Mouse (Mus musculus): ENCODE measurements around the gene Ankrd63. TPM values are rescaled to one million over a fixed set of nuclear protein-coding genes. Genes with fewer than 3 reads are reported as not detected.

Gene Ankrd63
- total and polyA plus RNA-seq, 2 experiments from 2014 or later = 0.62 to 1.1 TPM

DNA sequence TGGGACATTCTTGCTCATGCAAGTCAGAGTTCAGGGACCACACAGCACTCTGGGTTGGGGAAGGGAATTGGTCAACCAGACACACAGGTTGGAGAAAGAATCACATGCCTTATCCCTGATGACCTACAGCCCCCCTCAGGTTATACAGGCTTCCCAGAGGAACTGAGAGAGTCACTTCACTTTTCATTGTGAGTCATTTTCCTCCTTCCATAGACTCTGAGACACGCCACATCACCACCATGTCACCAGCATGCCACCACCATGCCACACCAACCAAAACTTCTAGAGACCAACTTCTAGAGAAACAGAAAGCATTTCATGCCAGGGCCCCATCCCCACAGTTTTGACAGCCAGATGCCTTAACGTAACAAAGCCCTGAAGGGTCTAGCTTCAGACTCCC lies 23.1 kb upstream of the Ankrd63 start:
- WGBS = 84% methylated on average over 2 of the region's 2 CpGs
- no peak for DNase-seq
- no peak for TF ChIP-seq CTCF (IDR thresholded peaks at IDR 0.05; ENCODE audit: low read depth)
- no peaks in the 10 kb centered on the region for H3K9me3 ChIP-seq (ENCODE audit: low read length)
- H3K4me3 ChIP-seq (ENCODE audit: low read depth, low read length) = no peak overlapping the region
- no peak for ATAC-seq
- peaks cover 3% of the 10 kb centered on the region; the same call in 1 of the 2 replicates for H3K4me1 ChIP-seq (ENCODE audit: insufficient read depth)
- no peak overlapping the region for H3K4me2 ChIP-seq (ENCODE audit: low read depth)
- H3K27me3 ChIP-seq (ENCODE audit: insufficient read depth, low read length) = no peaks in the 10 kb centered on the region
- H3K9ac ChIP-seq = no peak overlapping the region
- no peak overlapping the region for H3K27ac ChIP-seq (ENCODE audit: low read depth, low read length)
- H3K36me3 ChIP-seq (ENCODE audit: insufficient read depth) = no peaks in the 10 kb centered on the region

DNA sequence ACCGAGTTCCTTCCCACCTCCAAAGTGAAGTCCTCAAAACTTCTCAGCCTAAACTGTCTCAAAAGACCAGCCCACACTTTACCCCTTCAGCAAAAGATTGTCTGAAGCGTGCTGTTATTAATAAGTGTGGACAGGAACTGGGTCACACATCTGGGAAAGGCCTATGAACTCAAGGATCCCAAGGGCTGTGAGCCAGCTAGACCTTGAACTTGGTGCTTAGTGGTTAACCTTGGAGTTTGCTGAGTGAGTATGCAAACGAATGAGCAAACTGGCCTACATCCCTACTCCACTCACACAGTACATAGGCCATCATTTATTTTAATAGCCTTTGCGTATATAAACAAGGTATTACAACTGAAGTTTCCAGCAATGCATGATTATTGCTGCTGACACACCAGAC lies 21.7 kb upstream of the Ankrd63 start:
- 93% methylated on average over 4 of the region's 4 CpGs for WGBS
- no peaks in the 10 kb centered on the region for H3K36me3 ChIP-seq (ENCODE audit: insufficient read depth)
- no peak for DNase-seq

DNA sequence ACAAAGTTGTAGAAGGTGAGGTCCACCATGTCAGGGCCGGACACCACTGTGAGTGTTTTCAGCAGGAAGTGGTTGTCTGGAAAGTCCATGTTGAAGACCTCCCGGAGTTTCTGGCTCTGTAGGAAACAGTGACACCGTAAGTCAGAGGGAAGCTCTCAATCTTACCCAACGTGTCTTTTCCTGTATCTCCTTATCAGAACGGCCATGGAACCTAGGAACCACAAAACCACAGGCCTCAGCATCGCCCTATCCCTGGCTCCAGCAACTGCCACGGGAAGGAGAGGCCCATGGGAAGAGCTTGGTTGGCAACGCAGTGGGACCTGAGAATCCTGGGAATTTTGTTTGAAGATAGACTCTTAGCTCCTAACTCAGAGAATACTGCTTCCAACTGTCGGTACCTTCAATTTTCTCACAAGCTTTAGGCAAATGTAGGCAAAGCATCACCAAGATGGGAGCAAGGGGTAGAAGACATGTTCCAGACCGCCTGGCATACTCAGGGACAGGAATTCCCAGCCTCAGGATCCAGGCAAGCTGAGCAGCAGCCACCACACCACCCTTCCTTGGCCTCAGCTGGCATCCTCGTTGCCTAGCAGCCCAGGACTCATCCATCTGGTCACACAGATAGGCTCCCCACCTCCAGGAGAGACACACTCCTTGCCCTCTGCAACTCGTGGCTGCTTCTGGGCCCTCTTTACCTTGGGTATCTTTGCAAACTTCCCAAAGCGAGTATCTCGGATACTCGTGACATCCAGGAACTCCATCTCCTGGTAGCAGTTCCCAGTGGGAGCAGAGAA lies 20.1 kb upstream of the Ankrd63 start:
- Histone ChIP-seq H3K4me2 (ENCODE audit: low read depth) (no peak overlapping the region), H3K9ac (no peak overlapping the region), H3K27me3 (ENCODE audit: insufficient read depth, low read length) (no peaks in the 10 kb centered on the region), H3K36me3 (ENCODE audit: insufficient read depth) (no peaks in the 10 kb centered on the region), H3K27ac (ENCODE audit: low read depth, low read length) (no peak overlapping the region), H3K4me1 (ENCODE audit: insufficient read depth) (no peaks in the 10 kb centered on the region), H3K4me3 (ENCODE audit: low read depth, low read length) (no peak overlapping the region), H3K9me3 (ENCODE audit: low read length) (no peaks in the 10 kb centered on the region)
- ATAC-seq (no peak), DNase-seq (no peak)
- TF ChIP-seq CTCF (IDR thresholded peaks at IDR 0.05; ENCODE audit: low read depth) = no peak
- 83% methylated on average over 15 of the region's 15 CpGs for WGBS

More for the DNA sequence above, 21.7 kb upstream of the Ankrd63 start:
- TF ChIP-seq CTCF (IDR thresholded peaks at IDR 0.05; ENCODE audit: low read depth) = no peak
- no peak overlapping the region for H3K27ac ChIP-seq (ENCODE audit: low read depth, low read length)
- no peak overlapping the region for H3K9ac ChIP-seq
- no peak overlapping the region for H3K4me2 ChIP-seq (ENCODE audit: low read depth)
- no peaks in the 10 kb centered on the region for H3K27me3 ChIP-seq (ENCODE audit: insufficient read depth, low read length)
- no peak for ATAC-seq
- H3K9me3 ChIP-seq (ENCODE audit: low read length) = no peaks in the 10 kb centered on the region
- peaks cover 2% of the 10 kb centered on the region; the same call in 1 of the 2 replicates for H3K4me1 ChIP-seq (ENCODE audit: insufficient read depth)
- H3K4me3 ChIP-seq (ENCODE audit: low read depth, low read length) = no peak overlapping the region

DNA sequence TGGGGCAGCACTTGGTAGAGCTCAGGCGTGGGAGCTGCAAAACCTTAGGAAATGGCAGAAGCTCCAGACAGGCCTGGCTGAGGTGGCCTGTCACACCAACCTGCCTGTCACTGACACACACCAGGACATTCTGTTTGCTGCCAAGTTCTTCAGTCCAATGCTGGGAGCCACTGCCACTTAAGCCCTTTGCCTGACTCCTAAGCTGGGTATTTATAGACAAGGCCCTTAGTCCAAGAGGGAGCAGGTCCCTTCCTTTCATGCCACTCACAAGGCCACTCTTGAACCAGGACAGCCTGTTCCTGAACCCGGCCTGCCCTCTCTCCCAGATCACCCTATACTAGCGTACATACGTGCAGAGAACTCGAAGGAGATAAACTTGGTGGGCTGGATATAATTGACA lies 12.9 kb upstream of the Ankrd63 start:
- peaks cover 14% of the 10 kb centered on the region for H3K4me1 ChIP-seq (ENCODE audit: insufficient read depth)
- TF ChIP-seq CTCF (IDR thresholded peaks at IDR 0.05; ENCODE audit: low read depth) = no peak
- H3K27me3 ChIP-seq (ENCODE audit: insufficient read depth, low read length) = no peaks in the 10 kb centered on the region
- H3K27ac ChIP-seq (ENCODE audit: low read depth, low read length) = no peak overlapping the region
- 85% methylated on average over 5 of the region's 5 CpGs for WGBS
- no peak overlapping the region for H3K4me2 ChIP-seq (ENCODE audit: low read depth)
- no peak overlapping the region for H3K4me3 ChIP-seq (ENCODE audit: low read depth, low read length)
- DNase-seq (no peak), ATAC-seq (no peak)
- no peaks in the 10 kb centered on the region for H3K36me3 ChIP-seq (ENCODE audit: insufficient read depth)
- no peak overlapping the region for H3K9ac ChIP-seq
- H3K9me3 ChIP-seq (ENCODE audit: low read length) = no peaks in the 10 kb centered on the region

DNA sequence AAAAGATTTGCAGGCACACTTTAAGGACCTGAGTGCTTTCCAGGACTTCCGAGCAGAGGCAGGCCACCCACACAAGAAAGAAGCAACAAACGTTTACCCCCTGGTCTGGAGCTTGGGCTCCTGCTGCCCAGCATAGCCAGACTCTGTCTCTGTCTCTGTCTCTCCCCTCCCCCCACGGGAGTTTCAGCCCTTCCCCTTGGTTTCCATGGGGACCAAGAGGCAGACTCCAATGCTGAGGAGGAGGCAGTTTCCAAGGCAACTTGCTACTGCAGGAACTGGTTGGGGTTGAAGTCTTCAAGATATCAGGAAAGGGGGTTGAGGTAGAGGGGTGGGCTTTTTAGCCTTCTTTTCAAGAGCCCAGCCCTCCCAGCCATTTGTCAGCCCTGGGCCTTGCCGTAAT lies 10.5 kb upstream of the Ankrd63 start:
- DNase-seq = peak; percentile 88
- peak overlapping the region; percentile 27 for H3K4me2 ChIP-seq (ENCODE audit: low read depth)

GRCm38 (mm10) chr2:118713631-118714030 lies 9.9 kb upstream of the Ankrd63 start:
- WGBS = 92% methylated on average over 6 of the region's 6 CpGs
- no peak for TF ChIP-seq CTCF (IDR thresholded peaks at IDR 0.05; ENCODE audit: low read depth)
- H3K4me1 ChIP-seq (ENCODE audit: insufficient read depth) = peaks cover 25% of the 10 kb centered on the region
- DNase-seq (no peak), ATAC-seq (no peak)
- no peaks in the 10 kb centered on the region for H3K9me3 ChIP-seq (ENCODE audit: low read length)
- no peak overlapping the region for H3K4me3 ChIP-seq (ENCODE audit: low read depth, low read length)
- no peak overlapping the region for H3K9ac ChIP-seq
- H3K4me2 ChIP-seq (ENCODE audit: low read depth) = no peak overlapping the region
- H3K36me3 ChIP-seq (ENCODE audit: insufficient read depth) = no peaks in the 10 kb centered on the region
- peak overlapping the region; percentile 24; the same call in 1 of the 2 replicates for H3K27ac ChIP-seq (ENCODE audit: low read depth, low read length)
- peaks cover 4% of the 10 kb centered on the region; the same call in 1 of the 2 replicates for H3K27me3 ChIP-seq (ENCODE audit: insufficient read depth, low read length)

More for the DNA sequence above, 10.5 kb upstream of the Ankrd63 start:
- Histone ChIP-seq H3K4me1 (ENCODE audit: insufficient read depth) (peaks cover 25% of the 10 kb centered on the region), H3K9ac (no peak overlapping the region), H3K27me3 (ENCODE audit: insufficient read depth, low read length) (peaks cover 4% of the 10 kb centered on the region; the same call in 1 of the 2 replicates), H3K4me3 (ENCODE audit: low read depth, low read length) (no peak overlapping the region), H3K9me3 (ENCODE audit: low read length) (no peaks in the 10 kb centered on the region), H3K27ac (ENCODE audit: low read depth, low read length) (peak overlapping the region; percentile 69), H3K36me3 (ENCODE audit: insufficient read depth) (no peaks in the 10 kb centered on the region)
- peak; percentile 90 for ATAC-seq
- 32% methylated on average over 4 of the region's 4 CpGs for whole genome bisulfite sequencing
- no peak for TF ChIP-seq CTCF (IDR thresholded peaks at IDR 0.05; ENCODE audit: low read depth)

DNA sequence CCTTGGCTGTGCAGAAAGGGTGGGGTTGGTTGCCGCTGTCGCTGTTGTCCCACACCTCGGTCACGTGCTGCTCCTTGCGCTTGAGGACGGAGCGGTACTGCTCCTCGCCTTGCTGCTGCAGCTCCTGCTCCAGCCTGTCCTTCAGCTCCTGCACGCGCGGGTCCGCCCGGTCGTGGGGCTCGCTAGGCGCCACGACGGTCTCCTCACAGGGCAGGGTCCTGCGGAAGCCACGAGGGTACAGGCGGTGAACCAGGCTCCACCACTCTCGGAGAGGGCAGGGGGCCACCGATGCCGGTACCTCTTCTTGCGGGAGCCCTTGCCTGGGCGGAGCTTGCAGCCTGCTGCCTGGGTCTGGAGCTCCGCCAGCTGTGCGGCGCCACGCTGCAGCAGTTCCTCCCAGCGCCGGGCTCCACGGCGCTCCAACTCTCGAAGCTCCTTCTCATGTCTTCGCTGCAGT lies 7.3 kb upstream of the Ankrd63 start:
- Histone ChIP-seq H3K9ac (peak overlapping the region; percentile 52), H3K9me3 (ENCODE audit: low read length) (no peaks in the 10 kb centered on the region), H3K4me2 (ENCODE audit: low read depth) (peak overlapping the region; percentile 68), H3K4me1 (ENCODE audit: insufficient read depth) (peaks cover 29% of the 10 kb centered on the region), H3K4me3 (ENCODE audit: low read depth, low read length) (peak overlapping the region; percentile 30), H3K27me3 (ENCODE audit: insufficient read depth, low read length) (peaks cover 4% of the 10 kb centered on the region; the same call in 1 of the 2 replicates), H3K27ac (ENCODE audit: low read depth, low read length) (no peak overlapping the region), H3K36me3 (ENCODE audit: insufficient read depth) (no peaks in the 10 kb centered on the region)
- ATAC-seq = peak; percentile 56
- no peak for TF ChIP-seq CTCF (IDR thresholded peaks at IDR 0.05; ENCODE audit: low read depth)
- DNase-seq = peak; percentile 85
- 1% methylated on average over 36 of the region's 36 CpGs for WGBS
